Mouse (Mus musculus) G1E (cell line): ENCODE results near the gene Nos1ap.

ENCODE experiments used
- CTCF ChIP-seq: IDR thresholded peaks from 2 replicates; pipeline ENCODE4 v1.5.1; 2012; ENCODE audit warnings: low read depth, low read length, inconsistent platforms, mixed read lengths
- GATA1 ChIP-seq: IDR thresholded peaks from 2 replicates; pipeline ENCODE4 v1.6.1; 2012; ENCODE audit warnings: borderline replicate concordance, low read length, inconsistent platforms, mixed read lengths

DNA sequence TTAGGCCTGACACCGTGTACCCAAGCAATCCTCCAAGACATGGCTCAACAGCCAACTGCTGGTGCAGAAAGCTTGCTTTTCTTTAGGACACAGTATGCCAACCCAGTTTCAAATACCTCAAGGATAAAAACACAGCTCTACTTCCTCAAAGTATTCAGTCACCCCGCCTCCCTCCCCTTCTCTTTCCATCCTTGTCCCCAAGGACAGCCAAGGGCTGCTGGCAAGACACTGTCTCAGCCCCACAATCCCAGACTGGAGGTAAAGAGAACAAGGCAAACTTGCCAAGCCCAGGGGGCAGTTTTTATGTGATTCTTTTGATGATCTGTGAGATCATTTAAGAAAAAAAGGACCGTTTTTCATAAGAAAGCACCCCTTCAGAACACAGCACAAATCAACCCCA is 108.6 kb downstream of the Nos1ap start:
- TF ChIP-seq CTCF (no peak), GATA1 (no peak)
